Mouse (Mus musculus) ovary, postnatal 10 days (tissue): ENCODE data around the gene Basp1.

ENCODE experiments used
- DNase-seq: peaks from one replicate; pipeline ENCODE4 v3.0.0; 2022; ENCODE audit warnings: low spot score

The Basp1 gene

GRCm38 (mm10) chr15:25363636-25364035 lies 49.9 kb downstream of the Basp1 start:
- no peak for DNase-seq

- DNase-seq, result no peak
These were observed 52.7 kb downstream of the Basp1 start for GRCm38 (mm10) chr15:25360825-25361224.

GRCm38 (mm10) chr15:25358680-25359097 lies 54.9 kb downstream of the Basp1 start:
- DNase-seq, result no peak

- no peak for DNase-seq
These were observed 58.2 kb downstream of the Basp1 start for GRCm38 (mm10) chr15:25355339-25355738.

- DNase-seq, result no peak
These were observed 58.8 kb downstream of the Basp1 start for GRCm38 (mm10) chr15:25354738-25355137.

- no peak for DNase-seq
These were observed 60.1 kb downstream of the Basp1 start for GRCm38 (mm10) chr15:25353498-25353897.

- no peak for DNase-seq
These were observed 70.3 kb downstream of the Basp1 start for GRCm38 (mm10) chr15:25343263-25343662.

GRCm38 (mm10) chr15:25335277-25335676 lies 78.3 kb downstream of the Basp1 start:
- DNase-seq, result no peak

GRCm38 (mm10) chr15:25331877-25332445 lies 81.6 kb downstream of the Basp1 start:
- DNase-seq, result no peak

GRCm38 (mm10) chr15:25330946-25331345 lies 82.6 kb downstream of the Basp1 start:
- no peak for DNase-seq

GRCm38 (mm10) chr15:25322601-25323000 lies 91.0 kb downstream of the Basp1 start:
- DNase-seq, result no peak

- DNase-seq, result no peak
These were observed 91.5 kb downstream of the Basp1 start for GRCm38 (mm10) chr15:25322111-25322510.

GRCm38 (mm10) chr15:25321636-25322035 lies 91.9 kb downstream of the Basp1 start:
- DNase-seq, result no peak

- DNase-seq, result no peak
These were observed 99.1 kb downstream of the Basp1 start for GRCm38 (mm10) chr15:25314471-25314870.
